Mouse (Mus musculus) forebrain, embryonic 10.5 days (tissue): ENCODE results near the gene Pdcd7. TPM values are rescaled to one million over a fixed set of nuclear protein-coding genes. Genes with fewer than 3 reads are reported as not detected.

Source experiments
- DNase-seq: peaks from one replicate; pipeline ENCODE4 v3.0.0-alpha.2; 2017; ENCODE audit warnings: low spot score; ENCODE audit errors: extremely low spot score
- H3K27ac ChIP-seq: fragments of 300-500 bp; sonication (generic); 2 replicates; pipeline ENCODE4 v1.5.1; 2016; ENCODE audit warnings: mild to moderate bottlenecking
- H3K27me3 ChIP-seq: fragments of 300-500 bp; sonication (generic); 2 replicates; pipeline ENCODE4 v1.6.1; 2016; ENCODE audit warnings: mild to moderate bottlenecking; ENCODE audit not compliant: poor library complexity, severe bottlenecking
- H3K36me3 ChIP-seq: fragments of 300-500 bp; sonication (generic); replicated peaks from 2 replicates; pipeline ENCODE4 v1.6.1; 2016; ENCODE audit warnings: mild to moderate bottlenecking, moderate library complexity
- H3K4me1 ChIP-seq: fragments of 300-500 bp; sonication (generic); 2 replicates; pipeline ENCODE4 v1.6.1; 2016
- H3K4me3 ChIP-seq: fragments of 300-500 bp; sonication (generic); 2 replicates; pipeline ENCODE4 v1.5.1; 2016; ENCODE audit warnings: mild to moderate bottlenecking, moderate library complexity
- H3K9me3 ChIP-seq: fragments of 300-500 bp; sonication (generic); 2 replicates; pipeline ENCODE4 v1.6.1; 2016; ENCODE audit warnings: mild to moderate bottlenecking, moderate library complexity
- WGBS: fragments of 180-500 bp; shearing (Covaris S2); methylation state at CpG from one replicate; pipeline ENCODE4 v1.1.7; 2016; 5-methylcytosine and 5-hydroxymethylcytosine counted together
- polyA plus RNA-seq: library from polyadenylated mRNA; unstranded; fragments of >200 nt; fragmentation: Nextera tagmentation; extraction: Ambion mirVana; gene quantifications from 2 replicates; pipeline ENCODE4 v1.2.1, GENCODE M21; 2016

Pdcd7 gene
- 8.2 and 9.3 TPM in 2 replicates for polyA plus RNA-seq

GRCm38 (mm10) chr9:65345854-65346475 lies at the start of gene Pdcd7:
TSS of gene Pdcd7 (plus strand) at chr9:65346104.
- H3K4me3 ChIP-seq = peak within 1 kb of the TSS; percentile 100
- H3K4me1 ChIP-seq = peaks cover 19% of the 10 kb centered on the region
- H3K27me3 ChIP-seq = no peaks in the 10 kb centered on the region
- DNase-seq = peak; percentile 93
- H3K36me3 ChIP-seq = no peaks in the 10 kb centered on the region
- 2% methylated on average over 59 of the region's 59 CpGs for WGBS
- peaks cover 8% of the 10 kb centered on the region for H3K9me3 ChIP-seq
- H3K27ac ChIP-seq = peak within 1 kb of the TSS; percentile 94

GRCm38 (mm10) chr9:65297056-65297455 lies 48.8 kb upstream of the Pdcd7 start:
- H3K9me3 ChIP-seq = no peaks in the 10 kb centered on the region
- H3K36me3 ChIP-seq = peaks cover 42% of the 10 kb centered on the region
- WGBS = 94% methylated on average over 2 of the region's 2 CpGs
- H3K4me3 ChIP-seq = no peak overlapping the region
- H3K27ac ChIP-seq = no peak overlapping the region
- H3K4me1 ChIP-seq = peaks cover 26% of the 10 kb centered on the region
- no peak for DNase-seq
- H3K27me3 ChIP-seq = no peaks in the 10 kb centered on the region

GRCm38 (mm10) chr9:65298761-65299160 lies 47.1 kb upstream of the Pdcd7 start:
- DNase-seq = no peak
- Histone ChIP-seq H3K27ac (no peak overlapping the region), H3K9me3 (no peaks in the 10 kb centered on the region), H3K4me1 (peaks cover 18% of the 10 kb centered on the region), H3K4me3 (no peak overlapping the region), H3K36me3 (peaks cover 59% of the 10 kb centered on the region), H3K27me3 (no peaks in the 10 kb centered on the region)
- WGBS = 86% methylated on average over 3 of the region's 3 CpGs

GRCm38 (mm10) chr9:65299650-65300049 lies 46.3 kb upstream of the Pdcd7 start:
- no peaks in the 10 kb centered on the region for H3K27me3 ChIP-seq
- 95% methylated on average over 7 of the region's 7 CpGs for WGBS
- DNase-seq = no peak
- H3K9me3 ChIP-seq = no peaks in the 10 kb centered on the region
- H3K27ac ChIP-seq = no peak overlapping the region
- H3K4me1 ChIP-seq = peaks cover 13% of the 10 kb centered on the region
- H3K36me3 ChIP-seq = peaks cover 66% of the 10 kb centered on the region
- H3K4me3 ChIP-seq = no peak overlapping the region

- no peaks in the 10 kb centered on the region for H3K27me3 ChIP-seq
- no peaks in the 10 kb centered on the region for H3K9me3 ChIP-seq
- no peaks in the 10 kb centered on the region for H3K4me1 ChIP-seq
- 95% methylated on average over 4 of the region's 4 CpGs for WGBS
- no peak overlapping the region for H3K27ac ChIP-seq
- H3K4me3 ChIP-seq = no peak overlapping the region
- DNase-seq = no peak
- peaks cover 81% of the 10 kb centered on the region for H3K36me3 ChIP-seq
Measured at GRCm38 (mm10) chr9:65302327-65302983, 43.4 kb upstream of the Pdcd7 start.

GRCm38 (mm10) chr9:65303586-65303985 lies 42.3 kb upstream of the Pdcd7 start:
- H3K9me3 ChIP-seq = no peaks in the 10 kb centered on the region
- no peak overlapping the region for H3K27ac ChIP-seq
- DNase-seq = no peak
- H3K4me1 ChIP-seq = no peaks in the 10 kb centered on the region
- no peaks in the 10 kb centered on the region for H3K27me3 ChIP-seq
- WGBS = 93% methylated on average over 4 of the region's 4 CpGs
- peaks cover 84% of the 10 kb centered on the region for H3K36me3 ChIP-seq
- H3K4me3 ChIP-seq = no peak overlapping the region

GRCm38 (mm10) chr9:65304300-65304699 lies 41.6 kb upstream of the Pdcd7 start:
- Histone ChIP-seq H3K27me3 (no peaks in the 10 kb centered on the region), H3K27ac (no peak overlapping the region), H3K36me3 (peaks cover 91% of the 10 kb centered on the region), H3K4me3 (no peak overlapping the region), H3K4me1 (no peaks in the 10 kb centered on the region), H3K9me3 (no peaks in the 10 kb centered on the region)
- 81% methylated on average over 4 of the region's 4 CpGs for WGBS
- no peak for DNase-seq

- Histone ChIP-seq H3K27me3 (no peaks in the 10 kb centered on the region), H3K27ac (no peak overlapping the region), H3K9me3 (no peaks in the 10 kb centered on the region), H3K4me1 (no peaks in the 10 kb centered on the region), H3K36me3 (peaks cover 85% of the 10 kb centered on the region), H3K4me3 (no peak overlapping the region)
- WGBS = 96% methylated on average over 2 of the region's 2 CpGs
- no peak for DNase-seq
Measured at GRCm38 (mm10) chr9:65306672-65307071, 39.2 kb upstream of the Pdcd7 start.

GRCm38 (mm10) chr9:65308011-65308410 lies 37.9 kb upstream of the Pdcd7 start:
- Histone ChIP-seq H3K4me1 (no peaks in the 10 kb centered on the region), H3K9me3 (no peaks in the 10 kb centered on the region), H3K4me3 (no peak overlapping the region), H3K27ac (no peak overlapping the region), H3K36me3 (peaks cover 85% of the 10 kb centered on the region), H3K27me3 (no peaks in the 10 kb centered on the region)
- DNase-seq = no peak
- WGBS = 82% methylated on average over 1 of the region's 1 CpGs

GRCm38 (mm10) chr9:65312669-65313357 lies 33.1 kb upstream of the Pdcd7 start:
- peak; percentile 22 for DNase-seq
- no peak overlapping the region for H3K27ac ChIP-seq
- no peaks in the 10 kb centered on the region for H3K9me3 ChIP-seq
- H3K4me3 ChIP-seq = no peak overlapping the region
- WGBS = 97% methylated on average over 4 of the region's 4 CpGs
- H3K36me3 ChIP-seq = peaks cover 75% of the 10 kb centered on the region
- no peaks in the 10 kb centered on the region for H3K4me1 ChIP-seq
- no peaks in the 10 kb centered on the region for H3K27me3 ChIP-seq

GRCm38 (mm10) chr9:65313846-65314245 lies 32.1 kb upstream of the Pdcd7 start:
- no peaks in the 10 kb centered on the region for H3K9me3 ChIP-seq
- H3K4me3 ChIP-seq = no peak overlapping the region
- no peak overlapping the region for H3K27ac ChIP-seq
- 98% methylated on average over 1 of the region's 1 CpGs for WGBS
- DNase-seq = no peak
- no peaks in the 10 kb centered on the region for H3K4me1 ChIP-seq
- peaks cover 76% of the 10 kb centered on the region for H3K36me3 ChIP-seq
- no peaks in the 10 kb centered on the region for H3K27me3 ChIP-seq

GRCm38 (mm10) chr9:65322255-65322900 lies 23.5 kb upstream of the Pdcd7 start:
- Histone ChIP-seq H3K27ac (no peak overlapping the region), H3K36me3 (peaks cover 89% of the 10 kb centered on the region), H3K9me3 (no peaks in the 10 kb centered on the region), H3K27me3 (no peaks in the 10 kb centered on the region), H3K4me3 (no peak overlapping the region), H3K4me1 (no peaks in the 10 kb centered on the region)
- no peak for DNase-seq
- WGBS = 94% methylated on average over 11 of the region's 11 CpGs

GRCm38 (mm10) chr9:65325971-65326370 lies 19.9 kb upstream of the Pdcd7 start:
- H3K9me3 ChIP-seq = no peaks in the 10 kb centered on the region
- no peak overlapping the region for H3K4me3 ChIP-seq
- DNase-seq = no peak
- peaks cover 95% of the 10 kb centered on the region for H3K36me3 ChIP-seq
- no peaks in the 10 kb centered on the region for H3K27me3 ChIP-seq
- H3K27ac ChIP-seq = no peak overlapping the region
- no peaks in the 10 kb centered on the region for H3K4me1 ChIP-seq
